Mouse (Mus musculus) heart, postnatal 0 days (tissue): ENCODE results near the gene Dnaja4.

ENCODE experiments used
- CTCF ChIP-seq: IDR thresholded peaks from 2 replicates; pipeline ENCODE4 v1.5.1; 2016; ENCODE audit warnings: antibody characterized with exemption, control low read depth, low read depth
- EP300 ChIP-seq: IDR thresholded peaks from 2 replicates; pipeline ENCODE4 v1.6.1; 2016; ENCODE audit warnings: antibody characterized with exemption, low read depth

- TF ChIP-seq EP300 (no peak), CTCF (no peak)
These were observed 53.0 kb downstream of the Dnaja4 start for GRCm38 (mm10) chr9:54751684-54752083.
